9 mouse cellular contexts compared by ENCODE assay signal in the genomic region with DNA sequence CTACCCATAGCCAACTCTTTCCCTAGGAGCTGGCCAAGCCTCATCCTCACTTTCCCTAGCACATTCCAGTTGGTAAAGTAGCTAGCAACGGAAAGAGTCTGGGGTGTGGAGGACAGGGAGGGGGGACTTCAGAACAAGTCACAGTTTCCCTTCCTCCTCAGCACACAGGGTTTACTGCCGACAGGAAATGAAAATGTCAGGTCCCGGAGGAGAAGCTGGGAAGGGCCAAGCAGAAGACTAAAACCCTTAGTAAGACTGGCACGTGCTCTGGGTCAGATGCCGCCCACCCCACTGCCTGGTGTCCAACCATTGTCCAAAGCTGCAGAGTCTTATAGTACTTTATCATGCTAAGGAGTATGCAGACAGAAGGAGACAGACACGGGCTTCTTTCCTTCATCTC.
DNase-seq lines count a peak whose midpoint lies in the region.
"Had no signal": no experiment of that assay in that cellular context is flagged by ENCODE, and none has a peak within 500 bp of the region (broad histone marks: within the 10 kb centered on the region; RNA-seq: fewer than 3 reads in every experiment).

No protein-coding gene starts in this region.

- peak; percentile 17 for DNase-seq in adrenal gland, adult 2 months
- no peak for DNase-seq in adrenal gland, postnatal 14 days
- DNase-seq in heart, adult 18-20 months: peak; percentile 42 to 74
- peak; percentile 40 for DNase-seq in kidney, adult 11 months
- peak; percentile 12 for DNase-seq in lung, postnatal 14 days
- DNase-seq in thymus, postnatal 25 days: no peak
- DNase-seq in left cerebral cortex, adult 8-10 months (ENCODE audit: low spot score in 2 of 2): no peak
- no peak for DNase-seq in Muller cell, postnatal 12 days (ENCODE audit: inconsistent ontology term)
- DNase-seq: midbrain, embryonic 14.5 days had no signal

Comparison
In these comparisons a context has a peak if more than half of its experiments do, and no peak if none do; other contexts are left out.
1. DNase-seq: peak in adrenal gland, adult 2 months (single experiment), heart, adult 18-20 months (2 of 2), kidney, adult 11 months (single experiment) and lung, postnatal 14 days (single experiment); none in adrenal gland, postnatal 14 days (single experiment), thymus, postnatal 25 days (single experiment), left cerebral cortex, adult 8-10 months (0 of 2) and Muller cell, postnatal 12 days (single experiment).